Mouse (Mus musculus) ES-CJ7 (cell line): ENCODE measurements around the gene Nyap2.
A peak's percentile ranks its signal among the peaks of the same experiment; 100 is the strongest.

Source experiments
- DNase-seq: peaks from one replicate; pipeline ENCODE4 v3.0.0; 2011; ENCODE audit warnings: low read depth, low spot score

Gene Nyap2

DNA sequence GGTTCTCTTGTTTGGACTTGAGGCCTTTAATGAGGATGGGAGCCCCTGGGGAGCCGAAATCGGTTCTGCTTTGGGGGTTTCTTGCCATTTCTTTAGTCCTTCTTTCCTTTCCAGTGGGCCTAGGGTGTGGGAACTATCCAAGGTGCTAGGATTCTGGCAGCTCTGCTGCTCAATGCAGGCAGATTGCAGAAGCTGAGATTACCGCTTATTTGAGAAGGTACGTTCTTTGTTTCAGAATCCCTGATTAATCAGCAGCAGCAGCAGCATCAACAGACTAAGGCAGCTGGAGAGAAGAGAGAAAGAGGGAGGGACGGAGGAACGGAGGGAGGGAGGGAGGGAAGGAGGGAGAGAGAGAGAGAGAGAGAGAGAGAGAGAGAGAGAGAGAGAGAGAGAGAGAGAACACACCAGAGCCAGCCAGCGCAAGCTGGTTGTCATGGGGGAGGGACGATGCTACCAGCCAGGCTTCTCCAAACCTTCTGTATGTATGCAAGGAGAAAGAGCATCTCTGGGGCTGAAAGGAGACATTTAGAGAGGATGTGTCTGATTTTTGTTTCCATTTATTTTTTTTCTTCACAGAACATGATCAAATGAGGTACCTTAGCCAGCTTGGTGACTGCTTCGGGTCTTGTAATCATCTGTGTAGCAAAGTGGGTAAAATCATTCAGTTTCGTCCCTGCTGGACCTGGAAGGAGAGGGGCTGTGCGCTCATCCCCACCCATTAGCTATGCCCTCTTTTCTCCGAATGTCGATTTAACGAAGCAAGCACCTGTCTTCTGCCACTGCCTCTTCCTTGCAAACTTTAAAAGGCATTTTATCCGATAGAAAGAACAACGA is at the start of gene Nyap2:
Gene Nyap2 (plus strand): TSS at position 120 of the 834 bp plus-strand sequence.
- peak; percentile 61 for DNase-seq

GRCm38 (mm10) chr1:81042907-81043868 is 33.6 kb upstream of the Nyap2 start:
- no peak for DNase-seq

DNA sequence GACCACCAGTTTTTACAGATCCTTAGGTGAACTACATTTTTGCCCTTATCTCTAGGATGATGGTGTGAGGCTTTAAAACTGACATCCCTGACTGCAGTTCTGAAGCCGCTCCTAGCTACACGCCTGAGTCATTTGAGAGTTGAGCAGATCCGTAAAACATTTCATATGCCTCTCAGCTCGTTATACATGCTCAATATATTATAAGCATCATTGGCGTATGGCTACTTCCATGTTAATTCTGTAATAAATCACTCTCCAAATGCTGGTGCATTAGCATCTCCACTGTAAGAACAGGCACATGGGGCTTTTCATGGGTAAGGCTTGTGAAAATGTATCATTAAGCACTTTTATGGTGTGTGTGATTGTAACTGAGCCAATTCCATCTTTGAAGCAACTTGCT is 18.4 kb upstream of the Nyap2 start:
- DNase-seq, result no peak

GRCm38 (mm10) chr1:81058835-81059234 is 17.9 kb upstream of the Nyap2 start:
- no peak for DNase-seq

GRCm38 (mm10) chr1:81062811-81063210 is 13.9 kb upstream of the Nyap2 start:
- no peak for DNase-seq

DNA sequence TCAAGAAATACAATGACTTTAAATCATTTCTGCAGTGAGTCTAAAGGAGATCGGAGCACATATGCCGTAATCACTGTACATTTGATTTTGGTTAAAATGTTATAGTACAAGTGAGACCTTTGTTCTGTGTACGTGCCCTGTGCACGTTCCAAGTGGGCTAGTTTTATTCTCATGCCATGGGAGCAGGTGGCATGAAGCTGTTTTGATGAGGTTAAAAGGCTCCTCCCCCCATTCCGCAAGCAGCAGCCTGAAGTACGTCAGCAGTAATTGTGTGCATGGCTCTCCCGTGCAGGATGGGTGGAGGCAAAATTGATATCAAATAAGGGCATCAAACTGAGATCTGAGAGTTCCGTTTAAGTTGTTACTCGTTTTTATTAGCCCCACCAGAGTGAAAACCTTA is 491 bp upstream of the Nyap2 start:
- DNase-seq, result no peak

GRCm38 (mm10) chr1:81077665-81078314 is 1.0 kb downstream of the Nyap2 start:
- DNase-seq, result no peak

DNA sequence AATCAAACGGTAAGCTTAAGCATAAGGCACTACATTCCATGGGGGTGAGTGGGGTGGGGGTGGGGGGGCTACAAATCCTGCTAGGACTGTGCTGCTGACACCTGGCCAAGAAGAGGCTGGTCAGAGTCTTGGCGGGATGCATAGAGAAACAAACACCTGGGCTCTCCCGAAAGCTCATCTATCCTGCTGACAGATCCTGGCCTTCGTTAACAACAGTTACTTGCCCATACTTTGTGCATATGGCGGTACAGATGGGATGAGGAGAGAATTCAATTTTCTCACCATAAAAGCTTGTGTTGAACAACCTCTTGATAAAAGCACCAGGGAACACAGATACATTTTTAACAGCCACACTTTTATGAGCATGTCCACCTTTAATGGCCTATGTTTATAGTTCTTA is 10.7 kb downstream of the Nyap2 start:
- DNase-seq, result no peak

GRCm38 (mm10) chr1:81090400-81090799 is 13.7 kb downstream of the Nyap2 start:
- no peak for DNase-seq

DNA sequence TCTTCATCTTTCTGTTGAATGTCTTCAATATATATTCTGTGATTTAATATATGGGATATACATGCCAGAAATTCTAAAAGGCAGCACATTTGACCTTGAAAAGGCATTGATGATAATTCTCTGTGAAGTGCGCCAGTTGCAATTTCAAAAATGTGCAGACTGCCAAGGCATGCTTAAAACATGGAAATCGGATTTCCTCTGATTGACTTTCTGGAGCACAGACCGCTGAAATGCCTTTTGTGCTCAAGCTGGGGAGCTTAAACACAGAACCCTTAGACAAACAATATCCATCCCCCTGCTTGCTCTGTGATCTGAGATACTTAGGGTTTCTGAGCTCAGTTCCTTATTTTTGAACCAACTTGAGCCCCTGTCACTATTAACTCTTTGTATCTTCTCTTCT is 14.2 kb downstream of the Nyap2 start:
- DNase-seq, result no peak

GRCm38 (mm10) chr1:81092056-81092455 is 15.3 kb downstream of the Nyap2 start:
- DNase-seq, result no peak

- no peak for DNase-seq
These were observed 16.1 kb downstream of the Nyap2 start for GRCm38 (mm10) chr1:81092886-81093285.

DNA sequence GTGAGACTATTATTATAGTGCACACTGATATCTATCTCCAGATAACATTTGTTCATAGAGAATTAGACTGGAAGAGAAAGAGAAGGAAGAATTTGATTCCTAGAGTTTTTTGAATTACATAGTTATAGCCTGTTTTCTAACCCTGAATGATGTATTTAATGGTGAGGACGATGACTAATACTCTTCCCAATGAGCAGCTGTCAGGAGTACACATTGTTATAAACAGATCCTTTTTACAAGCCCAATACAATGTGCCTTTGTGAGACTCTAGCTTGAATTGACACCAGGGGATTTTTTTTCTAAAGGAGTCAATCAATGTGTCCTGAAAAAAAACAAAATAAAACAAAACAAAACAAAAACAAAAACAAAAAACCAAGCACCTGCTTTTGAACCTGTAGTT is 22.2 kb downstream of the Nyap2 start:
- no peak for DNase-seq

DNA sequence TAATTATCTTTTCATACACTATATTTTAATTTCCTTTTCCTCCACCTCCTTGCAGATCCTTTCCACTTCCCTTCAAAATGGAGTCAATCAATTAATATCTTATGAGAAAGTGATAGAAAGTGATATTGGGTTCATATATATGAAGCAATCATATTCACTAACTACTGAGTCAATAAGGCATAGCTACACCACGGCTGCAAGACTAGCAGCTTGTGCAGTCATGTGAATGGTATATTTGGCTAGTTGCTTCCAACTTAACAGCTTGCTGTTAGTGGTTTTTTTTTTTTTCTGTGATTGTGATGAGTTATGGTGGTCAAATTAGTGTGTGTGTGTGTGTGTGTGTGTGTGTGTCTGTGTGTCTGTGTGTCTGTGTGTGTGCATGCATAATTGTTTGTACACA is 25.0 kb downstream of the Nyap2 start:
- no peak for DNase-seq

DNA sequence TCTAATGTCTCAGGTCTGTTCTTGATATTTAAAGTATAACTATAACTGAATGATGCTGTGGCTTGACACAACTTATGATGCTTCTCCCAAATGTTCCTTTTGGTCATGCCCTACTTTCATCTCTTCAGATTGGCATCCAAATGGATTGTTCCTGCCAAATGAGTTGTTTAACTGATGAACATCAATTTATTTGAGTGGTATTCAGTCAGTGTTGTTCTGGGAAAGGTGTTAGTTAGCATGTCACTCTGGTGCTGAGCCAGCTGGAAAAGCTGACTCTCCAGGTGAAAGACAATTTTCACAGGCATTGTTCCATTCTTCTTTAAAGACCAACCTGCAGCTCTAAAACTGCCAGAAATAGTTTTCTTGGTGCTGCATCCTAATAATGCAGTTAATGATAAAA is 43.0 kb downstream of the Nyap2 start:
- no peak for DNase-seq

GRCm38 (mm10) chr1:81132007-81132712 is 55.4 kb downstream of the Nyap2 start:
- DNase-seq, result no peak

DNA sequence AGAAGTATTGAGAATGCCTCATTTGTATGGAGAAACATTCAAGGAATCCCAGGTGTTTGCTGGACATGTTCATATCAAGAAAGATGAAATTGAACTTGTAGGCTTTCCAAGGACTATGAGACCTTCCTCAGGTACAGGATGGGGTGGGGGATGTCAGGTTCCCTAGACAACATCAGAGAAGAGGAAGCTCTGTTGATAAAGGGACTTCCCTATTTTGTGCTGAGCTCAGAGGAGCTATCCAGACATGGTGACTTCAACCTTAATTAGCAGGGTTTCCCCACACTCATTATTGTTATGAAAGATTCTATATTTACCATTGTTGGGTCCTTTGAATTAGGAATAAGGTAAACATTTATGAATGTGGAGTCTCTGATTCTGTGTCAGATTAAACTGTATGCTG is 67.1 kb downstream of the Nyap2 start:
- no peak for DNase-seq

DNA sequence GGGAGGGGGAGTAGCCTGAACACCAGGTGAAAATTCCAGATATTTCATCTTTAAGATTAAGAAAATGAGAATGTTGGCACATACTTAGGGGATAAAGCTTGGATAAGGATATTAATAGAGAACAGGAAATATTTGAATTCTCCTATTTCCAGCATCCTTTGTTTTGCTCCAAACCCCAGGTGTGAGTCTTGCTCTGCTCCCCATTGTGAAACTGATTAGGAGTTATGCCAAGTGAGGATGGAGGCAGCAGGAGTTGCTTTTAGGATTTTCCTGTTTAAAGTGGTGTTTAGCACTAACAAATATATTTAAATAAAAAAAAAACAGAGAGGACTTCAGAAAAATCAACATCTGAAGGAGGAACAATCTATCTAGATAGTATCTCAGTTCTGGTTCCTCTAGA is 68.8 kb downstream of the Nyap2 start:
- no peak for DNase-seq

GRCm38 (mm10) chr1:81169245-81169644 is 92.5 kb downstream of the Nyap2 start:
- DNase-seq, result no peak

- no peak for DNase-seq
These were observed 96.0 kb downstream of the Nyap2 start for GRCm38 (mm10) chr1:81172703-81173102.

GRCm38 (mm10) chr1:81173303-81173702 is 96.6 kb downstream of the Nyap2 start:
- DNase-seq, result no peak
